Mouse (Mus musculus): Measurements from ENCODE around the gene Tor4a. TPM values are rescaled to one million over a fixed set of nuclear protein-coding genes. Genes with fewer than 3 reads are reported as not detected.

The Tor4a gene
- polyA plus RNA-seq, 1 experiment from 2014 or later: 1.1 TPM

GRCm38 (mm10) chr2:25187841-25188240 lies 8.8 kb downstream of the Tor4a start:
- H3K4me2 ChIP-seq (ENCODE audit: low read length): no peak overlapping the region
- no peak overlapping the region for H3K9ac ChIP-seq (replicated peaks; ENCODE audit: low read length)
- 82% methylated on average over 6 of the region's 6 CpGs for WGBS
- no peak overlapping the region for H3K27ac ChIP-seq (replicated peaks; ENCODE audit: low read depth, low read length)
- H3K9me3 ChIP-seq (ENCODE audit: control insufficient read depth, low read length): no peaks in the 10 kb centered on the region
- ATAC-seq (ENCODE audit: low FRiP score, low TSS enrichment) (no peak), DNase-seq (no peak)
- no peaks in the 10 kb centered on the region for H3K36me3 ChIP-seq (ENCODE audit: control insufficient read depth, insufficient read depth, low read length)
- no peak overlapping the region for H3K4me3 ChIP-seq (replicated peaks; ENCODE audit: low read depth, low read length)
- H3K4me1 ChIP-seq (ENCODE audit: control insufficient read depth, insufficient read depth, low read length): peaks cover 20% of the 10 kb centered on the region
- no peaks in the 10 kb centered on the region for H3K27me3 ChIP-seq (ENCODE audit: control insufficient read depth, insufficient read depth, low read length)

- 24% methylated on average over 5 of the region's 5 CpGs for WGBS
- Histone ChIP-seq H3K27ac (replicated peaks; ENCODE audit: low read depth, low read length) (peak overlapping the region; percentile 95), H3K36me3 (ENCODE audit: control insufficient read depth, insufficient read depth, low read length) (no peaks in the 10 kb centered on the region), H3K4me1 (ENCODE audit: control insufficient read depth, insufficient read depth, low read length) (peaks cover 27% of the 10 kb centered on the region), H3K27me3 (ENCODE audit: control insufficient read depth, insufficient read depth, low read length) (no peaks in the 10 kb centered on the region), H3K4me2 (ENCODE audit: low read length) (peak overlapping the region; percentile 80), H3K9ac (replicated peaks; ENCODE audit: low read length) (peak overlapping the region; percentile 37; the same call in 1 of the 2 replicates), H3K9me3 (ENCODE audit: control insufficient read depth, low read length) (no peaks in the 10 kb centered on the region), H3K4me3 (replicated peaks; ENCODE audit: low read depth, low read length) (no peak overlapping the region)
- ATAC-seq (ENCODE audit: low FRiP score, low TSS enrichment) (no peak; the same call in 1 of the 2 replicates), DNase-seq (no peak)
These were observed 10.1 kb downstream of the Tor4a start for GRCm38 (mm10) chr2:25186575-25186930.

GRCm38 (mm10) chr2:25185625-25186574 lies 10.8 kb downstream of the Tor4a start:
- no peaks in the 10 kb centered on the region for H3K9me3 ChIP-seq (ENCODE audit: control insufficient read depth, low read length)
- peak overlapping the region; percentile 80 for H3K4me2 ChIP-seq (ENCODE audit: low read length)
- DNase-seq (peak; percentile 87), ATAC-seq (ENCODE audit: low FRiP score, low TSS enrichment) (peak; percentile 75)
- peak overlapping the region; percentile 45 for H3K4me3 ChIP-seq (replicated peaks; ENCODE audit: low read depth, low read length)
- no peaks in the 10 kb centered on the region for H3K27me3 ChIP-seq (ENCODE audit: control insufficient read depth, insufficient read depth, low read length)
- H3K4me1 ChIP-seq (ENCODE audit: control insufficient read depth, insufficient read depth, low read length): peaks cover 27% of the 10 kb centered on the region
- H3K27ac ChIP-seq (replicated peaks; ENCODE audit: low read depth, low read length): peak overlapping the region; percentile 95
- H3K9ac ChIP-seq (replicated peaks; ENCODE audit: low read length): peak overlapping the region; percentile 62
- H3K36me3 ChIP-seq (ENCODE audit: control insufficient read depth, insufficient read depth, low read length): no peaks in the 10 kb centered on the region
- under 1% methylated on average over 64 of the region's 64 CpGs for WGBS

GRCm38 (mm10) chr2:25184496-25184895 lies 12.2 kb downstream of the Tor4a start:
- ATAC-seq (ENCODE audit: low FRiP score, low TSS enrichment) (no peak), DNase-seq (no peak)
- Histone ChIP-seq H3K9ac (replicated peaks; ENCODE audit: low read length) (no peak overlapping the region), H3K4me2 (ENCODE audit: low read length) (peak overlapping the region; percentile 80), H3K4me3 (replicated peaks; ENCODE audit: low read depth, low read length) (no peak overlapping the region), H3K4me1 (ENCODE audit: control insufficient read depth, insufficient read depth, low read length) (peaks cover 34% of the 10 kb centered on the region), H3K9me3 (ENCODE audit: control insufficient read depth, low read length) (no peaks in the 10 kb centered on the region), H3K36me3 (ENCODE audit: control insufficient read depth, insufficient read depth, low read length) (no peaks in the 10 kb centered on the region), H3K27me3 (ENCODE audit: control insufficient read depth, insufficient read depth, low read length) (no peaks in the 10 kb centered on the region), H3K27ac (replicated peaks; ENCODE audit: low read depth, low read length) (peak overlapping the region; percentile 95)
- 91% methylated on average over 7 of the region's 7 CpGs for WGBS

GRCm38 (mm10) chr2:25183336-25183735 lies 13.3 kb downstream of the Tor4a start:
- ATAC-seq (ENCODE audit: low FRiP score, low TSS enrichment) (no peak), DNase-seq (no peak)
- Histone ChIP-seq H3K4me3 (replicated peaks; ENCODE audit: low read depth, low read length) (peak overlapping the region; percentile 72; the same call in 1 of the 2 replicates), H3K4me1 (ENCODE audit: control insufficient read depth, insufficient read depth, low read length) (peaks cover 44% of the 10 kb centered on the region), H3K9ac (replicated peaks; ENCODE audit: low read length) (no peak overlapping the region), H3K36me3 (ENCODE audit: control insufficient read depth, insufficient read depth, low read length) (no peaks in the 10 kb centered on the region), H3K27ac (replicated peaks; ENCODE audit: low read depth, low read length) (no peak overlapping the region), H3K4me2 (ENCODE audit: low read length) (peak overlapping the region; percentile 80), H3K27me3 (ENCODE audit: control insufficient read depth, insufficient read depth, low read length) (no peaks in the 10 kb centered on the region), H3K9me3 (ENCODE audit: control insufficient read depth, low read length) (no peaks in the 10 kb centered on the region)
- 52% methylated on average over 2 of the region's 2 CpGs for WGBS

GRCm38 (mm10) chr2:25182664-25183063 lies 14.0 kb downstream of the Tor4a start:
- peak; percentile 74 for DNase-seq
- WGBS: 2% methylated on average over 6 of the region's 6 CpGs
- peak overlapping the region; percentile 52 for H3K27ac ChIP-seq (replicated peaks; ENCODE audit: low read depth, low read length)
- ATAC-seq (ENCODE audit: low FRiP score, low TSS enrichment): no peak
- peak overlapping the region; percentile 60; the same call in 1 of the 2 replicates for H3K9ac ChIP-seq (replicated peaks; ENCODE audit: low read length)
- no peaks in the 10 kb centered on the region for H3K36me3 ChIP-seq (ENCODE audit: control insufficient read depth, insufficient read depth, low read length)
- H3K4me2 ChIP-seq (ENCODE audit: low read length): peak overlapping the region; percentile 80
- no peaks in the 10 kb centered on the region for H3K27me3 ChIP-seq (ENCODE audit: control insufficient read depth, insufficient read depth, low read length)
- H3K9me3 ChIP-seq (ENCODE audit: control insufficient read depth, low read length): no peaks in the 10 kb centered on the region
- H3K4me3 ChIP-seq (replicated peaks; ENCODE audit: low read depth, low read length): peak overlapping the region; percentile 72
- peaks cover 51% of the 10 kb centered on the region for H3K4me1 ChIP-seq (ENCODE audit: control insufficient read depth, insufficient read depth, low read length)

GRCm38 (mm10) chr2:25181891-25182397 lies 14.7 kb downstream of the Tor4a start:
- Histone ChIP-seq H3K27ac (replicated peaks; ENCODE audit: low read depth, low read length) (peak overlapping the region; percentile 83), H3K36me3 (ENCODE audit: control insufficient read depth, insufficient read depth, low read length) (no peaks in the 10 kb centered on the region), H3K4me1 (ENCODE audit: control insufficient read depth, insufficient read depth, low read length) (peaks cover 58% of the 10 kb centered on the region), H3K9ac (replicated peaks; ENCODE audit: low read length) (peak overlapping the region; percentile 60), H3K4me2 (ENCODE audit: low read length) (peak overlapping the region; percentile 80), H3K27me3 (ENCODE audit: control insufficient read depth, insufficient read depth, low read length) (no peaks in the 10 kb centered on the region), H3K9me3 (ENCODE audit: control insufficient read depth, low read length) (no peaks in the 10 kb centered on the region), H3K4me3 (replicated peaks; ENCODE audit: low read depth, low read length) (peak overlapping the region; percentile 72)
- DNase-seq (peak; percentile 46), ATAC-seq (ENCODE audit: low FRiP score, low TSS enrichment) (no peak)
- 0% methylated on average over 17 of the region's 17 CpGs for WGBS

GRCm38 (mm10) chr2:25180973-25181890 lies 15.5 kb downstream of the Tor4a start:
- peak; percentile 31; the same call in 1 of the 2 replicates for ATAC-seq (ENCODE audit: low FRiP score, low TSS enrichment)
- H3K4me2 ChIP-seq (ENCODE audit: low read length): peak overlapping the region; percentile 80
- H3K27me3 ChIP-seq (ENCODE audit: control insufficient read depth, insufficient read depth, low read length): no peaks in the 10 kb centered on the region
- no peaks in the 10 kb centered on the region for H3K9me3 ChIP-seq (ENCODE audit: control insufficient read depth, low read length)
- peaks cover 65% of the 10 kb centered on the region for H3K4me1 ChIP-seq (ENCODE audit: control insufficient read depth, insufficient read depth, low read length)
- H3K36me3 ChIP-seq (ENCODE audit: control insufficient read depth, insufficient read depth, low read length): no peaks in the 10 kb centered on the region
- peak; percentile 78 for DNase-seq
- H3K4me3 ChIP-seq (replicated peaks; ENCODE audit: low read depth, low read length): peak overlapping the region; percentile 72
- H3K9ac ChIP-seq (replicated peaks; ENCODE audit: low read length): peak overlapping the region; percentile 60
- peak overlapping the region; percentile 83 for H3K27ac ChIP-seq (replicated peaks; ENCODE audit: low read depth, low read length)
- under 1% methylated on average over 100 of the region's 100 CpGs for WGBS

Data from midbrain, embryonic 14.5 days (tissue).